Mouse (Mus musculus) hindbrain, embryonic 14.5 days (tissue): ENCODE results near the gene Fubp1. TPM values are rescaled to one million over a fixed set of nuclear protein-coding genes. Genes with fewer than 3 reads are reported as not detected.

ENCODE experiments used
- ATAC-seq: fragments of 200-750 bp; cut with Nextera tagmentation; 2 replicates; pipeline ENCODE4 v1.8.0; 2017; ENCODE audit warnings: moderate number of reproducible peaks, mild to moderate bottlenecking, moderate TSS enrichment, moderate library complexity; ENCODE audit not compliant: low FRiP score
- DNase-seq: peaks from one replicate; pipeline ENCODE4 v3.0.0-alpha.2; 2015; ENCODE audit warnings: low spot score
- H3K27ac ChIP-seq: fragments of 300-500 bp; sonication (generic); 2 replicates; pipeline ENCODE4 v1.5.1; 2014; ENCODE audit warnings: mild to moderate bottlenecking, moderate library complexity
- H3K27me3 ChIP-seq: fragments of 300-500 bp; sonication (generic); 2 replicates; pipeline ENCODE4 v1.6.1; 2014; ENCODE audit warnings: mild to moderate bottlenecking, low read length, mixed read lengths; ENCODE audit not compliant: control insufficient read depth, insufficient read depth
- H3K36me3 ChIP-seq: fragments of 300-500 bp; sonication (generic); replicated peaks from 2 replicates; pipeline ENCODE4 v1.6.1; 2014; ENCODE audit not compliant: control insufficient read depth, insufficient read depth
- H3K4me1 ChIP-seq: fragments of 300-500 bp; sonication (generic); replicated peaks from 2 replicates; pipeline ENCODE4 v1.6.1; 2014; ENCODE audit warnings: antibody characterized with exemption, low read length, mixed read lengths; ENCODE audit not compliant: control insufficient read depth, insufficient read depth
- H3K4me2 ChIP-seq: fragments of 300-500 bp; sonication (generic); replicated peaks from 2 replicates; pipeline ENCODE4 v1.6.1; 2014; ENCODE audit warnings: mild to moderate bottlenecking, moderate library complexity
- H3K4me3 ChIP-seq: fragments of 300-500 bp; sonication (generic); replicated peaks from 2 replicates; pipeline ENCODE4 v1.5.1; 2014; ENCODE audit warnings: mild to moderate bottlenecking, low read length
- H3K9ac ChIP-seq: fragments of 300-500 bp; sonication (generic); 2 replicates; pipeline ENCODE4 v1.6.1; 2014
- H3K9me3 ChIP-seq: fragments of 300-500 bp; sonication (generic); 2 replicates; pipeline ENCODE4 v1.6.1; 2016; ENCODE audit warnings: low read length; ENCODE audit not compliant: control insufficient read depth
- WGBS: fragments of 180-500 bp; shearing (Covaris S2); extraction: QIAGEN DNeasy Blood & Tissue Kit; methylation state at CpG from one replicate; pipeline ENCODE4 v1.1.7; 2014; 5-methylcytosine and 5-hydroxymethylcytosine counted together
- polyA plus RNA-seq: library from polyadenylated mRNA; unstranded; fragments of >200 nt; fragmentation: Nextera tagmentation; extraction: Ambion mirVana; gene quantifications from 2 replicates; pipeline ENCODE4 v1.2.1, GENCODE M21; 2014

Gene Fubp1
- polyA plus RNA-seq, 1 experiment from 2014 or later: 208 TPM

GRCm38 (mm10) chr3:152201651-152202050 lies 8.6 kb upstream of the Fubp1 start:
- ATAC-seq (no peak), DNase-seq (no peak)
- no peak overlapping the region for H3K27ac ChIP-seq
- no peaks in the 10 kb centered on the region for H3K36me3 ChIP-seq
- no peaks in the 10 kb centered on the region for H3K4me1 ChIP-seq
- no peaks in the 10 kb centered on the region for H3K9me3 ChIP-seq
- H3K4me3 ChIP-seq: no peak overlapping the region
- H3K4me2 ChIP-seq: no peak overlapping the region
- WGBS: 83% methylated on average over 2 of the region's 2 CpGs
- no peaks in the 10 kb centered on the region for H3K27me3 ChIP-seq
- H3K9ac ChIP-seq: no peak overlapping the region

- Histone ChIP-seq H3K9ac (no peak overlapping the region), H3K4me2 (no peak overlapping the region), H3K27me3 (no peaks in the 10 kb centered on the region), H3K27ac (no peak overlapping the region), H3K4me1 (no peaks in the 10 kb centered on the region), H3K36me3 (no peaks in the 10 kb centered on the region), H3K4me3 (no peak overlapping the region), H3K9me3 (no peaks in the 10 kb centered on the region)
- ATAC-seq (no peak), DNase-seq (no peak)
Measured at GRCm38 (mm10) chr3:152202942-152203341, 7.3 kb upstream of the Fubp1 start.

- DNase-seq (no peak), ATAC-seq (no peak)
- Histone ChIP-seq H3K4me3 (no peak overlapping the region), H3K36me3 (no peaks in the 10 kb centered on the region), H3K9ac (no peak overlapping the region), H3K27me3 (no peaks in the 10 kb centered on the region), H3K4me2 (no peak overlapping the region), H3K9me3 (no peaks in the 10 kb centered on the region), H3K27ac (no peak overlapping the region), H3K4me1 (peaks cover 2% of the 10 kb centered on the region)
- WGBS: 87% methylated on average over 6 of the region's 6 CpGs
Measured at GRCm38 (mm10) chr3:152203411-152203810, 6.8 kb upstream of the Fubp1 start.

GRCm38 (mm10) chr3:152203996-152204395 lies 6.2 kb upstream of the Fubp1 start:
- peaks cover 6% of the 10 kb centered on the region for H3K4me1 ChIP-seq
- no peaks in the 10 kb centered on the region for H3K27me3 ChIP-seq
- 79% methylated on average over 3 of the region's 3 CpGs for WGBS
- H3K4me3 ChIP-seq: no peak overlapping the region
- H3K9me3 ChIP-seq: no peaks in the 10 kb centered on the region
- no peak for DNase-seq
- H3K27ac ChIP-seq: no peak overlapping the region
- no peak for ATAC-seq
- H3K36me3 ChIP-seq: no peaks in the 10 kb centered on the region
- H3K4me2 ChIP-seq: no peak overlapping the region
- H3K9ac ChIP-seq: no peak overlapping the region

GRCm38 (mm10) chr3:152204577-152204976 lies 5.6 kb upstream of the Fubp1 start:
- Histone ChIP-seq H3K27ac (no peak overlapping the region), H3K9ac (no peak overlapping the region), H3K9me3 (no peaks in the 10 kb centered on the region), H3K36me3 (no peaks in the 10 kb centered on the region), H3K27me3 (no peaks in the 10 kb centered on the region), H3K4me3 (no peak overlapping the region), H3K4me2 (no peak overlapping the region), H3K4me1 (peaks cover 6% of the 10 kb centered on the region)
- DNase-seq (no peak), ATAC-seq (no peak)
- WGBS: 87% methylated on average over 3 of the region's 3 CpGs

- WGBS: 98% methylated on average over 4 of the region's 4 CpGs
- Histone ChIP-seq H3K27me3 (no peaks in the 10 kb centered on the region), H3K9ac (no peak overlapping the region), H3K4me3 (no peak overlapping the region), H3K9me3 (no peaks in the 10 kb centered on the region), H3K4me2 (no peak overlapping the region), H3K4me1 (peaks cover 12% of the 10 kb centered on the region), H3K36me3 (0 out of 2 replicates have a peak, but pooled peaks cover 2% of the 10 kb centered on the region), H3K27ac (no peak overlapping the region)
- DNase-seq (no peak), ATAC-seq (no peak)
Measured at GRCm38 (mm10) chr3:152207156-152207555, 3.1 kb upstream of the Fubp1 start.

GRCm38 (mm10) chr3:152208096-152208885 lies 1.9 kb upstream of the Fubp1 start:
- H3K4me1 ChIP-seq: peaks cover 23% of the 10 kb centered on the region
- H3K9ac ChIP-seq: peak overlapping the region; percentile 100
- no peaks in the 10 kb centered on the region for H3K9me3 ChIP-seq
- no peak overlapping the region for H3K4me3 ChIP-seq
- peak overlapping the region; percentile 53 for H3K4me2 ChIP-seq
- ATAC-seq: no peak
- H3K27me3 ChIP-seq: no peaks in the 10 kb centered on the region
- no peak for DNase-seq
- 93% methylated on average over 7 of the region's 7 CpGs for WGBS
- no peak overlapping the region for H3K27ac ChIP-seq
- peaks cover 4% of the 10 kb centered on the region; the same call in 1 of the 2 replicates for H3K36me3 ChIP-seq

GRCm38 (mm10) chr3:152209177-152209966 lies 850 bp upstream of the Fubp1 start:
- H3K9ac ChIP-seq: peak overlapping the region; percentile 100
- DNase-seq (peak; percentile 61), ATAC-seq (peak; percentile 38)
- peak overlapping the region; percentile 87 for H3K4me3 ChIP-seq
- H3K9me3 ChIP-seq: no peaks in the 10 kb centered on the region
- H3K27me3 ChIP-seq: no peaks in the 10 kb centered on the region
- WGBS: 6% methylated on average over 25 of the region's 25 CpGs
- H3K36me3 ChIP-seq: peaks cover 4% of the 10 kb centered on the region; the same call in 1 of the 2 replicates
- peak overlapping the region; percentile 100 for H3K27ac ChIP-seq
- H3K4me1 ChIP-seq: peaks cover 26% of the 10 kb centered on the region
- H3K4me2 ChIP-seq: peak overlapping the region; percentile 53

GRCm38 (mm10) chr3:152210728-152211391 lies 638 bp downstream of the Fubp1 start:
- ATAC-seq (peak; percentile 64), DNase-seq (peak; percentile 70)
- H3K4me1 ChIP-seq: peaks cover 33% of the 10 kb centered on the region
- H3K9ac ChIP-seq: peak overlapping the region; percentile 100
- peaks cover 12% of the 10 kb centered on the region for H3K36me3 ChIP-seq
- H3K27me3 ChIP-seq: no peaks in the 10 kb centered on the region
- peak overlapping the region; percentile 87 for H3K4me3 ChIP-seq
- peak overlapping the region; percentile 100 for H3K27ac ChIP-seq
- no peaks in the 10 kb centered on the region for H3K9me3 ChIP-seq
- WGBS: under 1% methylated on average over 67 of the region's 68 CpGs
- peak overlapping the region; percentile 81 for H3K4me2 ChIP-seq
